Mouse (Mus musculus): ENCODE results near the gene Wsb2. TPM values are rescaled to one million over a fixed set of nuclear protein-coding genes. Genes with fewer than 3 reads are reported as not detected.
A peak's percentile ranks its signal among the peaks of the same experiment; 100 is the strongest.

Wsb2 gene
- polyA plus RNA-seq, 1 experiment = 23.5 TPM

DNA sequence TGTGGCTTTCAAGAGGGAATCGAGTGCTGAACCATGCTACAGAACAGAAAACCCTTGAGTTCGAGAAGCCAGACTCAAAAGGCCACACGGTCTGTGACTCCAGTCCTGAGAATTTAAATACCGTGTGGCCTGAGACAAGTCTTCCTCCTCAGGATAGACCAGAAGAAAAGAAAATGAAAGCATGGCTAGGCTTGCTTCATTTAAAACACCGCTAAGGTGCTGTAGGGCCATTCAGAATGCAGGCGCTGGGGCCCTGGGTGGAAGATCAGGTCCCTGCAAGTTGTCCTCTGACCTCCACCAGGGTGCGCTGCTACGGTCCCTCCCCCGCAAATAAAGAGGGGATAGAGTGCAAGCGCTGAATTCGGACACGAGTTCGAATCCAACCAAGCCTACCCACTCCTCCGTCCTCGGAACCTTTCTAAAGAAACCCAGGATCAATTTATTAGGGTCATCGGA is 31.2 kb downstream of the Wsb2 start:
- H3K4me1 ChIP-seq (ENCODE audit: control insufficient read depth, insufficient read depth, low read length) = no peaks in the 10 kb centered on the region
- H3K4me3 ChIP-seq (replicated peaks; ENCODE audit: control insufficient read depth, low read depth, low read length) = peak overlapping the region; percentile 70
- TF ChIP-seq POLR2A (IDR thresholded peaks at IDR 0.05; ENCODE audit: borderline replicate concordance, control insufficient read depth, low read depth, low read length) (no peak), CTCF (IDR thresholded peaks at IDR 0.05; ENCODE audit: control insufficient read depth, insufficient read depth, low read length) (peak; percentile 63)
- H3K27ac ChIP-seq (ENCODE audit: control insufficient read depth, insufficient read depth, low read depth, low read length, poor library complexity) = peak overlapping the region; percentile 12; the same call in 1 of the 2 replicates
- 2% methylated on average over 16 of the region's 16 CpGs for WGBS

DNA sequence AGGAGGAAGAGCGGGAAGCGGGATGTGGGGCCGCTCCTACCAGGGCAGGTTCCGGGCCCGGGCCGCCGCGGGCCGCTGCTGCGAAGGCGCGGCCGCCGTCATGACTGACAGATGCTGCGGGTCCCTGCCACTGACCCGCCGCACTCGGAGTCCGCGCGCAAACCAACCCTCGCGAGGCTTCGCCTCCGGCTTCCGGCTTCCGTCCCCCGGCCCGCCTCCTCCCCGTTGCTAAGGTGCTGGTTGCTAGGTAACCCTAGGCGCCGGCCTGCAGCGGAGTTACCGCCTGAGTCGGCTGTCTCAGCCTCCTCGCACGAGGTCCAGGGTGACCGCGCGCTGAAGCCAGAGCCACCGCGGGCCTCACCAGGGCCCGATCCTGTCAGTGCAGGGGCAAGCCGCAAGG is 31.8 kb downstream of the Wsb2 start, which contains the start of gene Rfc5:
TSS of gene Rfc5 (minus strand) at position 171 of the 400 bp plus-strand sequence.
- Histone ChIP-seq H3K4me3 (replicated peaks; ENCODE audit: control insufficient read depth, low read depth, low read length) (peak within 1 kb of the TSS; percentile 70), H3K27ac (ENCODE audit: control insufficient read depth, insufficient read depth, low read depth, low read length, poor library complexity) (peak within 1 kb of the TSS; percentile 12; the same call in 1 of the 2 replicates), H3K4me1 (ENCODE audit: control insufficient read depth, insufficient read depth, low read length) (no peaks in the 10 kb centered on the region)
- under 1% methylated on average over 44 of the region's 44 CpGs for WGBS
- peak; percentile 74; the same call in 1 of the 2 replicates for TF ChIP-seq POLR2A (IDR thresholded peaks at IDR 0.05; ENCODE audit: borderline replicate concordance, control insufficient read depth, low read depth, low read length)
- no peak for TF ChIP-seq CTCF (IDR thresholded peaks at IDR 0.05; ENCODE audit: control insufficient read depth, insufficient read depth, low read length)

DNA sequence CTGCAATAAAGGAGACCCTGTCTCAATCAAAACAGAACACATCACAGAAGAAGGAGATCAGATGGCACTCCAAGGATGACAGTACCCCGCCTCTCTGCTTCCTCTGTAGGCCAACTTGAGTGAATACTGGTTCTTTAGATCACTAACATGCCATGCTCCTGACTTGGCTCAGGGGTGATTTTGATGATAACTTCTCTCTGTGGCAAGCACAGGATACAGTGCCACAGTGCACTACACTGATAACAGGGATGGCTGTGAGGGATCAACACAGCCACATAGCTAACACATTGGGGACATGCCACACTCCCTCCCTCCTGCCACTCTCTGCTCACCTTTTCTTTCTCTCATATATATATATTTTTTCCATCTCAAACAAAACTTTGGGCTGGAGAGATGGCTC is 33.8 kb downstream of the Wsb2 start:
- Histone ChIP-seq H3K4me3 (replicated peaks; ENCODE audit: control insufficient read depth, low read depth, low read length) (no peak overlapping the region), H3K27ac (ENCODE audit: control insufficient read depth, insufficient read depth, low read depth, low read length, poor library complexity) (no peak overlapping the region), H3K4me1 (ENCODE audit: control insufficient read depth, insufficient read depth, low read length) (no peaks in the 10 kb centered on the region)
- TF ChIP-seq CTCF (IDR thresholded peaks at IDR 0.05; ENCODE audit: control insufficient read depth, insufficient read depth, low read length) (no peak), POLR2A (IDR thresholded peaks at IDR 0.05; ENCODE audit: borderline replicate concordance, control insufficient read depth, low read depth, low read length) (no peak)
- WGBS = 82% methylated on average over 1 of the region's 1 CpGs

DNA sequence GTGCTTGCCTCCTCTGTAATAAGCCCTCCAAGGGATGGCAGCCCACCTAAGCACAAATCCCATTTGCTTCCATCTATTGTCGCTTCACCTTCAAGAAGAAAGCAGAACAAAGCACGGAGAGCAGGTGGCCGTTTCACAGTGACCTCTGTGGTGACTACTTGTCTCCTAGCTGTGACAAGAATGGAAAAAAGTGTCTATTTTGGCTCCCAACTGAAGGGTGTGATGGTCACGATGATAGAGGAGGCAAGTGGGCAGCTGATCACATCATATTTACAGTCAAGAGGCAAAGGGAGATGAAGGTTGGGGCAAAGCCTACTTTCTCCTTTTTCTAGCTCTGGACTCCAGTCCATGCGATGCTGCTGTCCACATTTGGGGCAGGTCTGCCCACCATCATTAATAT is 38.7 kb downstream of the Wsb2 start:
- H3K4me3 ChIP-seq (replicated peaks; ENCODE audit: control insufficient read depth, low read depth, low read length) = no peak overlapping the region
- H3K27ac ChIP-seq (ENCODE audit: control insufficient read depth, insufficient read depth, low read depth, low read length, poor library complexity) = no peak overlapping the region
- TF ChIP-seq POLR2A (IDR thresholded peaks at IDR 0.05; ENCODE audit: borderline replicate concordance, control insufficient read depth, low read depth, low read length) (no peak), CTCF (IDR thresholded peaks at IDR 0.05; ENCODE audit: control insufficient read depth, insufficient read depth, low read length) (no peak)
- 81% methylated on average over 5 of the region's 5 CpGs for WGBS
- no peaks in the 10 kb centered on the region; the same call in 1 of the 2 replicates for H3K4me1 ChIP-seq (ENCODE audit: control insufficient read depth, insufficient read depth, low read length)

DNA sequence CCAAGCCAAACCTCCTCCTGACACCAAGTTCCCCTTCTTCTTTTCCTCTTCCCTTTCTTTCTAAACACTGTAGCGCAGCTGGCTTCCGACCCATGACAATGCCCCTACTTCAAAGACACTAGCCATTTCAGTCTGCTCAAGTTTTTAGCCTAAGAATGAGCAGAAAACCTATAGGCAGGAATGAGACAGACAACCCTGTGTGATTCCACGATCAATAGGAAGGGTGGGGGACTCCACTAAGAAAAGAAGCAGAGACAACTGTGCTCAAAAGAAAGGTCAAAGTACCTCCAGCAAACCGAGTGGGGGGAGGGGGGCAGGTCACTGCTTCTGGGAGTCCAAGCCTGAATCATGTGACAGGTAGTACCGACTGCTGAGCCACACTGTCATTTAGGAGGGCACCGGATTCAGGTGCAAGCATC is 39.5 kb downstream of the Wsb2 start:
- TF ChIP-seq POLR2A (IDR thresholded peaks at IDR 0.05; ENCODE audit: borderline replicate concordance, control insufficient read depth, low read depth, low read length) (no peak), CTCF (IDR thresholded peaks at IDR 0.05; ENCODE audit: control insufficient read depth, insufficient read depth, low read length) (no peak)
- WGBS = 18% methylated on average over 6 of the region's 6 CpGs
- no peak overlapping the region for H3K27ac ChIP-seq (ENCODE audit: control insufficient read depth, insufficient read depth, low read depth, low read length, poor library complexity)
- H3K4me3 ChIP-seq (replicated peaks; ENCODE audit: control insufficient read depth, low read depth, low read length) = no peak overlapping the region
- no peaks in the 10 kb centered on the region; the same call in 1 of the 2 replicates for H3K4me1 ChIP-seq (ENCODE audit: control insufficient read depth, insufficient read depth, low read length)

DNA sequence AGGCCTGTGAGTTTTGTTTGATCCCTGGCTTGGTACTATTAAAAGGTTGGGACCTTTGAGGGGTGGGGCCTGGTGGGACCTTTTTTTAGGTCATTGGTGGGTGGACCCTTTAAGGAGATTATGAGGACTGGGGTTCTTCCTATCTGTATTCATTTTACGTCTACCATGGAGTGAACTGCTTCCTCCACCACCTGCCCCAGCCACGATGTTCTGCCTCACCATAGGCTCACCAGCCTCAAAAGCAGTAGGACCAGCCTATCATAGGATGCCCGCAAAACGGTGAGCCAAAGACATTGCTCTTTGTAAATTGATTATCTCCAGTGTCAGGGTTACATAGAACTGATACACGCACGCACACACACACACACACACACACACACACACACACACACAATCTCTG is 40.3 kb downstream of the Wsb2 start:
- Histone ChIP-seq H3K4me3 (replicated peaks; ENCODE audit: control insufficient read depth, low read depth, low read length) (no peak overlapping the region), H3K27ac (ENCODE audit: control insufficient read depth, insufficient read depth, low read depth, low read length, poor library complexity) (no peak overlapping the region), H3K4me1 (ENCODE audit: control insufficient read depth, insufficient read depth, low read length) (no peaks in the 10 kb centered on the region; the same call in 1 of the 2 replicates)
- WGBS = 75% methylated on average over 6 of the region's 6 CpGs
- TF ChIP-seq CTCF (IDR thresholded peaks at IDR 0.05; ENCODE audit: control insufficient read depth, insufficient read depth, low read length) (no peak), POLR2A (IDR thresholded peaks at IDR 0.05; ENCODE audit: borderline replicate concordance, control insufficient read depth, low read depth, low read length) (no peak)

DNA sequence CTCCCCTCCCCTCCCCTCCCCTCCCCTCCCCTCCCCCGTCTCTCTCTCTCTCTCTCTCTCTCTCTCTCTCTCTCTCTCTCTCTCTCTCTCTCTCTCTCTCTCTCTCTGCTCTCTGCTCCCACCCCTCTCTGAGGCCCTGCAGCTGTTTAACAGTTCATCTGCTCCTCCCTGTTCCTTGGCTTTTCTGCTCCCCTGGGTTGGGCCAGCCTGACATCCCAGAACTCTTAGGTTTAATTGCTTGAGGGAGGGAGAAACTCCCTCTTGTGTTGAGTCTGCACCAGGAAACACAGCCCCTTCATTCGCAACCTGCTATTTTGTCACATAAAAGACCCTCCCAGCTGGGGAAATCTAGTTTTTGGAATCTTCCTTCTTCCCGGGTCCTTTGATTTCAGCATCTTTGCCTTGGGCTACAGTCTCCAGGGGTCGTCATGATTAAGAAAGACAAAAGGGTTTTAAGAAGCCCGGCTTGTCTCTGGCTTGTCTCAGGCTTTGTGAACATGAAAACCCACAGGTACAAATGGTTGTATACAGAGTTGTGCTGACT is 41.0 kb downstream of the Wsb2 start:
- TF ChIP-seq CTCF (IDR thresholded peaks at IDR 0.05; ENCODE audit: control insufficient read depth, insufficient read depth, low read length) (no peak), POLR2A (IDR thresholded peaks at IDR 0.05; ENCODE audit: borderline replicate concordance, control insufficient read depth, low read depth, low read length) (no peak)
- 82% methylated on average over 4 of the region's 5 CpGs for WGBS
- Histone ChIP-seq H3K4me1 (ENCODE audit: control insufficient read depth, insufficient read depth, low read length) (no peaks in the 10 kb centered on the region; the same call in 1 of the 2 replicates), H3K27ac (ENCODE audit: control insufficient read depth, insufficient read depth, low read depth, low read length, poor library complexity) (no peak overlapping the region), H3K4me3 (replicated peaks; ENCODE audit: control insufficient read depth, low read depth, low read length) (no peak overlapping the region)

DNA sequence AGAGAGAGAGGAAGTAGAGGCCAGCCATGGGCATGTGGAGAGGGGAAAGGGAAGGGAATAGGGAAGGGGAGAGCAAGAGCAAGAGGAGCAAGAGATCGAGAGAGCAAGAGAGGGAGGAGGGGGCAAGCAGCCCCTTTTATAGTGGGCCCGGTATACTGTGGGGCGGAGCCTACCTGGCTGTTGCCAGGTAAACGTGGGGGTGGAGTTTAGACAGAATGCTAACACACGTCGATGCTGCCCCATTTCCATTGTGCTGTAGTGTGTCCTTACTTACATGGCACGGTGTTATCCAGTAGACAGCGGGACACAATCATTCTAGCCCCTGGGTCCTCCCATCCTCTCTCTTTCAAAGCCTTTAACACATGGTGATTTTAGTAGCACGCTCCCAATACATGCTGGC is 42.2 kb downstream of the Wsb2 start:
- 83% methylated on average over 9 of the region's 9 CpGs for WGBS
- H3K4me1 ChIP-seq (ENCODE audit: control insufficient read depth, insufficient read depth, low read length) = no peaks in the 10 kb centered on the region; the same call in 1 of the 2 replicates
- no peak overlapping the region for H3K4me3 ChIP-seq (replicated peaks; ENCODE audit: control insufficient read depth, low read depth, low read length)
- H3K27ac ChIP-seq (ENCODE audit: control insufficient read depth, insufficient read depth, low read depth, low read length, poor library complexity) = no peak overlapping the region
- TF ChIP-seq POLR2A (IDR thresholded peaks at IDR 0.05; ENCODE audit: borderline replicate concordance, control insufficient read depth, low read depth, low read length) (no peak), CTCF (IDR thresholded peaks at IDR 0.05; ENCODE audit: control insufficient read depth, insufficient read depth, low read length) (no peak)
